Mouse (Mus musculus) lung, postnatal 0 days (tissue): ENCODE measurements around the gene Syt13.

Experiments
- CTCF ChIP-seq: IDR thresholded peaks from 2 replicates; pipeline ENCODE4 v1.5.1; 2016; ENCODE audit warnings: antibody characterized with exemption, mild to moderate bottlenecking
- EP300 ChIP-seq: IDR thresholded peaks from 2 replicates; pipeline ENCODE4 v1.6.1; 2016; ENCODE audit warnings: antibody characterized with exemption, mild to moderate bottlenecking, control low read depth

GRCm38 (mm10) chr2:92984321-92985108 lies 69.6 kb downstream of the Syt13 start:
- no peak for TF ChIP-seq CTCF
- TF ChIP-seq EP300, result no peak
